Mouse (Mus musculus) naive thymus-derived CD4-positive, alpha-beta T cell, adult 2 months (primary cell): ENCODE data around the gene Chmp4b.

Source experiments
- DNase-seq: peaks from one replicate; pipeline ENCODE4 v3.0.0-alpha.2; 2011; ENCODE audit warnings: low read depth

Chmp4b gene

DNA sequence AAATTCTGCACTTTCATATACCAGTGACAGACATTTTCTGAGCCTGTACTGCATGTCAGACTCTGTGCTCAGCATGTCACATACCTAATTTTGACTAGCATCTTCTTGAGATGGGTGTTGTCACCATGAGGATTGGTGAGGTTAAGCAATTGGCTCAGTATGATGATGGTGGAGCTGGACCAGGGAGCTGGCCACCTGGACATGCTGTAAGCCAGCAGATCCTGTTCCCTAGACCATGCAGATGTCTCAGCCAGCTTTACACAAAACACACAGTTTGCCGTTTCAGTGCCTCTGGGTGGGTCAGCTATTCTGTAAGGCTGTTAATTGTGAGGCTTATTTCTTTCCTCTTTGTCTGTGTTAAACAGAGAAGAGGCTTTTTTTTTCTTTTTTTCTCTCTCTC lies 31.2 kb downstream of the Chmp4b start:
- no peak for DNase-seq

- no peak for DNase-seq
Observed at GRCm38 (mm10) chr2:154684901-154685470, 33.5 kb downstream of the Chmp4b start.

DNA sequence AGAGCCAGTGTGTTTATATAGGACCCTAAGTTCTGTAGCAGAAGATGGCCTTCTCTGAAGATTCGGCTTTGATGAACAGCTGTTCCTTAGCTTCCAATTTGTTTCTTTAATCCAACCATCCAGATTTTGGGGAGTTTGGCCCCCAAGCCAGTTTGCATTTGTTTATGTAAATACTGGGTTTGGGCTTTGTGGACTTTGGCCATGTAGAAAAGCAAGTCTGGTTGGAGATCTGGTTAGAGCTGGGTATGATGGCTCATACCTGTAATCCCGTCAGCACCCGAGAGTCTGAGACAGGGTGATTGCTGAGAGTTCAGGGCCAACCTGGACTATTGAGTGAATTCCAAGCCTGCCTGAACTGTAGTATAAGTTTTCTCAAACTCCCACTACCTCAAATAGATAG lies 34.3 kb downstream of the Chmp4b start:
- no peak for DNase-seq

DNA sequence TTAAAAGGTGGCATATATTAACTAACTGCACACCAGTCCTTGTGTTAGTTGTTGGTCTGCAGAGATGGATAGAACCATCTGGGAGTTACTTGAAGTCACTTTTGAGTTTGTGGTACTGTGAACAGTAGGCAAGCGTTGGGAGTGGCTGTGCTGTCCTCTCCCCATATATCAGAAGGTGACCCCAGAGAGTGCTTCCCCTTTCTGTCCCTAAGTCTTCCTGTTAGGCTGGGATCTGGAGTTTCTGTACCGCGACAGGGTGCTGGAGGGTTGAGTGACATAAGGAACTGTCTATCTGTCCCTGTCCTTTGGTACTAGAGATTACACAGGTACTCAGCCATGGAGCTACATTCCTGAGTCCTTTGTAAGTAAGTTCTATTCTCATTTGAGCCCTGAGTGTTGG lies 35.3 kb downstream of the Chmp4b start:
- no peak for DNase-seq

GRCm38 (mm10) chr2:154689391-154689790 lies 37.9 kb downstream of the Chmp4b start:
- DNase-seq = no peak

DNA sequence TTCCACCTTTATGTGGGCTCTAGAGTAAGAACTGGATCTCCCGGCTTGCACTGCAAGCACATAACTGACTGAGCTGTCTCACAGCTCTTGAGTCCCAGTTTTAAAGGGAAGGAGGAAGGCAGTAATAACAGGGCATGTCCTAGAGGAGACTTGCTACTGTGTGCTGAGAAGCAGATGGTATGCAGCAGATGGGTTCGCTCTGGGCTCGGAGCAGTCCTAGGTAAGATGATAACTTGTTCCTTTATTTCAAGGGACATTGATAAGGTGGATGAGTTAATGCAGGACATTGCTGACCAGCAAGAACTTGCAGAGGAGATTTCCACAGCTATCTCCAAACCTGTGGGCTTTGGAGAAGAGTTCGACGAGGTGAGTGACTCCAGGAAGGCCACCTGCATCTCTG lies 39.5 kb downstream of the Chmp4b start:
- DNase-seq = no peak

GRCm38 (mm10) chr2:154693186-154693940 lies 41.9 kb downstream of the Chmp4b start:
- DNase-seq = no peak

DNA sequence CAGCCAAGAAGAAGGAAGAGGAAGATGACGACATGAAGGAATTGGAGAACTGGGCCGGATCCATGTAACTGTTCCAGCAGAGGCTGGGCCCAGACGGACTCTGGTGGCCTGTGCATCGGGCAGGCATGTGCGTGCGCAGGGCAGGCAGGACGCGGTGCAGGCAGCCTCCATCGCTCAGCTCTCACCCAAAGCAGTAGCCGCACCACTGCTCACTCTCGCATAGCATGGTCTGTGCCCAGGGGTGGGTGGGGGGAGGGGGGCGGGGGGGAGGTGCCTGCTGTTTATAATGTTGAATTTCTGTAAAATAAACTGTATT lies 42.4 kb downstream of the Chmp4b start:
- no peak for DNase-seq

DNA sequence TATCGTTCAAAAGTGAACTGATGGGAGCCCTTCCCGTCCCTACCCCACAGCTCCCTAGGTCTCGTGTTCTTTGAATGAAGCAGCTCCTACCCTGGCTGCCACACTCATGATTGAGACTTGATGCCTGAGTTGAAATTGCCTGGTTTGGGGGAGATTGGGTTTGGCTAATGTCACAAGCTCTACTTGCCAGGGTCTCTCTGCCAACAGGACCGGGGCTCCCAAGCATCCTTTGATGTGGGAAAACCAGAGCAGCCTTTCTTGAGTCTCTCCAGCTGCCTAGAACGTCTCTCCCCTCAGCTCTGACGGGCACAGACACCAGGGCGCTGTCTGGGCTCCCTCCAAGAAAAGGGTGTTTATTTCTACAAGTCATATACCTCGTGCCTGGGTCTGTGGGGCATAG lies 44.2 kb downstream of the Chmp4b start:
- no peak for DNase-seq

- no peak for DNase-seq
Observed at GRCm38 (mm10) chr2:154696660-154697059, 45.2 kb downstream of the Chmp4b start.

DNA sequence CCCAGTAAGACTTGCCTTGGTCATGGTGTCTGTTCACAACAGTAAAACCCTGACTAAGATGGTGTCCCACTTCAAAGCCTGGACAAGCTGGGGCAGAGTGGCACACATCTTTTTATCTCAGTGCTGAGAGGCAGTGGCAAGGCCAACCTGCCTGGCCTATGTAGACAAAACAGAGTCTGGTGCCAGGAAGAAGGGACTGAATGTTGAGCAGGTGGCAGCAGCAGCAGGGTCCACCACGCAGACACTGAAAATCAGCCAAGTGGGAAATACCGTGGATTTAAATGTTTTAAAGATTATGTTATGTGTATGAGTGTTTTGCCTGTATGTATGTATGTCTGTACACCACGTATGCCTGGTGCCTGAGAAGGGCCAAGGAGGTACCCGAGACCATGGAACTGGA lies 47.9 kb downstream of the Chmp4b start:
- DNase-seq = no peak

DNA sequence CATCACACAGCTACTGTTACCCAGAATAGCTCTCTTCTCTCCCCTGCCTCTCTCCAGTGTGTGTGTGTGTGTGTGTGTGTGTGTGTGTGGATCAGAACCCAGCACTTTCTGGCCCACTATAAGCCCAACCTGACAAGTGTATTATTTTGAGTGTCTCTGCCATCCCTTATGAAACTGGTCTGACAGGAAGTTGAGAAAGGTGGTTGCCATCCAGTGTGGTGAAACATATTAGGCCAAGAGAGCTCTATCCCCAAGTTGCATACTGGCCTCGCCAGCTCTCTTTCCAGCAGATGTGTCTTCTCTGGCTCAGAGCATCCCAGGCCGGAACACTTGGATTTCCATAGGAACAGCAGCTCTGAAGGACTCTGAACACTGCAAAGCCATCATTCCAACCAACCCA lies 48.7 kb downstream of the Chmp4b start:
- no peak for DNase-seq

GRCm38 (mm10) chr2:154702637-154703315 lies 51.3 kb downstream of the Chmp4b start:
- peak; percentile 70 for DNase-seq

DNA sequence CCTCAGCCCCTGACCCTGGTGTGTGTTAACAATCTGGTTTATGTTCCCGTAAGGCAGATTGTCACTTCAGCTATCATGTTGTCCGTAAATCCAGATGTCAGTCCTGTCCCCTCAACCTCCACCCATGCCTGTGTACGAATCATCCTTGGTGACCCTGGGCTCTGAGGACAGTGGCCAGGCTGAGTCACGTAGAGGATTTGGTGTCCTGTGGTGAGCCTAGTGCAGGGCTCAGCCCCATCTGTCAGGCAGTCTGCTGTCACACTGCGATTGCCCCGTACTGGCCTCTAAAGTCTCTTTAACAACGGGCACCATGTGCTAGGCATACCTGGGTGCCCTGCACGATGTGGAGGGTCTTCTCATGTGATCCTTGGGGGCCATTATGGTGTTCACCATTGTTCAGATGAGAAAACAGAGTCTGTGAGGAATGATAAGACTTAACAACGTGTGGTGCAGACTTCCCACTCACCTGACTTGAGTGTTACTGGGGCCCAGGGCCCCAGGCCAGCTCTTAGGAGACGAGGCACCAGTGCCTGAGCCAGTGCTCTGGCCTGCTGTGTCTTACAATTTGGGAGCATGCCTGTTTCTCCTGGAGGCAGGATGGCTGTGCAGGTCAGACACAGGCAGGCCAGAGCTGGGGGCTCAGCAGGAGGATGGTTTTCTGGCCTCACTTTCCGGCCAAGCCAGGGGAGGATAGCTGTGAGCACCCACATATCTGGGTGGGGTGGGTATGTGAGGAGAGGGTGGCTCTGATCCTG lies 55.2 kb downstream of the Chmp4b start:
- DNase-seq = no peak

- no peak for DNase-seq
Observed at GRCm38 (mm10) chr2:154707284-154707683, 55.8 kb downstream of the Chmp4b start.

- no peak for DNase-seq
Observed at GRCm38 (mm10) chr2:154707830-154708385, 56.4 kb downstream of the Chmp4b start.

- DNase-seq = no peak
Observed at GRCm38 (mm10) chr2:154711701-154712100, 60.2 kb downstream of the Chmp4b start.

- DNase-seq = peak; percentile 79
Observed at GRCm38 (mm10) chr2:154712271-154712677, 60.8 kb downstream of the Chmp4b start.

GRCm38 (mm10) chr2:154713083-154713482 lies 61.6 kb downstream of the Chmp4b start:
- peak; percentile 52 for DNase-seq

GRCm38 (mm10) chr2:154713964-154714363 lies 62.5 kb downstream of the Chmp4b start:
- DNase-seq = no peak

DNA sequence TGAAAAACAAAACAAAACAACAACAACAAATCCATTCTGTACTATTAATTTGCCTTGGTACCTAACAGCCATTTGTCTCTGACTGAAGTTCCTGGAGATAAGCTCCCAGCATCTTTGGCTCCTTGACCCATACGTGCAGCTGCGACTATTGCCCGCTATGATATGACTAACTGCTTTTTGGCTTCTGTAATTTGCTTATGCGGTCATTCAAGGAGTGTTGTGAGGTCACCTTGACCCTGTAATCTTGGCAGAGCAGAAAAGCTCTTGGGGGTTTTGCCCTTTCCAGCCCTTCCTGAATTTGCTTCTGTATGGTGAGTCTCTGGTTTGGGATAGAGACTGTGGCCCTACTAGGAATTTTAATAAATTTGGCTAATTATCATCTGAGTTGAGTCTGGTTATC lies 65.1 kb downstream of the Chmp4b start:
- no peak for DNase-seq

DNA sequence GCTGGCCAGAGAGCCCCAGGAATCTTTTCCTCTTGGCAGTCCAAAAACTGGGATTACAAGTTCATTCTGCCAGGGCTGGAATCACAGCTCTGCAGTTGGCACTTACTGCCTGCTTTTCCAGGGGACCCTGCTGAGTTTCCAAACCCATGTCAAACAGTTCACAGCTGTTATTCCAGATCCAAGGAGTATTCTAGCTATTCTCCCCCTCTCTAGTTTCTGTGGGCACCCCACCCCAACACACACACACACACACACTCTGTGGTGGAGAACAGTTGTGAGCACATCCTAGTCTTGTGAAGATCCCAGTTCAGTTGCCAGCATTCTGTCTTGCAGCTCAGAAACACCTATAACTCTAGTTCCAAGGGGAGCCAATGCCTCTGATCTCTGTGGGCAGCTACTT lies 65.6 kb downstream of the Chmp4b start:
- DNase-seq = no peak
